ENCODE assay signal across 10 mouse cellular contexts in genomic region chr10:118545966-118546365, GRCm38 (mm10).
DNase-seq lines count a peak whose midpoint lies in the region; ATAC-seq lines count a peak whose summit lies in the region.
"Had no signal": no experiment of that assay in that cellular context is flagged by ENCODE, and none has a peak within 500 bp of the region (broad histone marks: within the 10 kb centered on the region; RNA-seq: fewer than 3 reads in every experiment).

No protein-coding gene starts in this region.

- no peak for ATAC-seq in neural tube, embryonic 15.5 days (ENCODE audit: low FRiP score)
- ATAC-seq in kidney, embryonic 14.5 days (ENCODE audit: low FRiP score, low TSS enrichment) = no peak

- no peaks in the 10 kb centered on the region for H3K4me1 ChIP-seq in heart, embryonic 10.5 days
- H3K4me1 ChIP-seq in neural tube, embryonic 15.5 days = no peaks in the 10 kb centered on the region
- H3K4me1 ChIP-seq in kidney, embryonic 14.5 days (ENCODE audit: control insufficient read depth, insufficient read depth, low read length) = no peaks in the 10 kb centered on the region
- H3K4me1 ChIP-seq: limb, embryonic 15.5 days; neural tube, embryonic 12.5 days had no signal

- H3K9me3 ChIP-seq in heart, embryonic 10.5 days = no peaks in the 10 kb centered on the region
- H3K9me3 ChIP-seq in neural tube, embryonic 15.5 days (replicated peaks) = no peaks in the 10 kb centered on the region
- H3K9me3 ChIP-seq in kidney, embryonic 14.5 days (ENCODE audit: control insufficient read depth, low read length) = no peaks in the 10 kb centered on the region
- H3K9me3 ChIP-seq: limb, embryonic 15.5 days; neural tube, embryonic 12.5 days had no signal

- H3K4me3 ChIP-seq in heart, embryonic 10.5 days = no peak overlapping the region
- H3K4me3 ChIP-seq in neural tube, embryonic 15.5 days (replicated peaks) = no peak overlapping the region
- H3K4me3 ChIP-seq in kidney, embryonic 14.5 days (ENCODE audit: low read length) = no peak overlapping the region
- H3K4me3 ChIP-seq: limb, embryonic 15.5 days; neural tube, embryonic 12.5 days had no signal

- peak; percentile 0 for DNase-seq in heart, embryonic 10.5 days (ENCODE audit: low spot score)
- DNase-seq in heart, adult 11 months = no peak
- peak; percentile 12 for DNase-seq in right cerebral cortex, adult 18-20 months
- no peak for DNase-seq in right cerebral cortex, postnatal 25 days
- peak; percentile 32 for DNase-seq in brain, embryonic 18.5 days (ENCODE audit: low read depth, low spot score)
- DNase-seq in retina, postnatal 7 days (ENCODE audit: low read depth, low spot score) = peak; percentile 20

- 12% methylated on average over 1 of the region's 1 CpGs for WGBS in heart, embryonic 10.5 days
- 28% methylated on average over 1 of the region's 1 CpGs for WGBS in neural tube, embryonic 15.5 days
- 6% methylated on average over 1 of the region's 1 CpGs for WGBS in kidney, embryonic 14.5 days

- no peak overlapping the region for H3K4me2 ChIP-seq in neural tube, embryonic 15.5 days
- no peak overlapping the region for H3K4me2 ChIP-seq in kidney, embryonic 14.5 days (replicated peaks; ENCODE audit: low read depth, low read length)
- H3K4me2 ChIP-seq: limb, embryonic 15.5 days; neural tube, embryonic 12.5 days had no signal

- no peak overlapping the region for H3K27ac ChIP-seq in heart, embryonic 10.5 days
- H3K27ac ChIP-seq in neural tube, embryonic 15.5 days (replicated peaks) = no peak overlapping the region
- no peak overlapping the region for H3K27ac ChIP-seq in kidney, embryonic 14.5 days (ENCODE audit: low read depth, low read length)
- H3K27ac ChIP-seq: limb, embryonic 15.5 days; neural tube, embryonic 12.5 days had no signal

- H3K27me3 ChIP-seq in heart, embryonic 10.5 days (ENCODE audit: insufficient read depth, poor library complexity, severe bottlenecking) = no peaks in the 10 kb centered on the region
- H3K27me3 ChIP-seq in neural tube, embryonic 15.5 days (replicated peaks) = no peaks in the 10 kb centered on the region
- no peaks in the 10 kb centered on the region for H3K27me3 ChIP-seq in kidney, embryonic 14.5 days (ENCODE audit: control insufficient read depth, insufficient read depth, low read length)
- H3K27me3 ChIP-seq: limb, embryonic 15.5 days; neural tube, embryonic 12.5 days had no signal

- no peak overlapping the region for H3K9ac ChIP-seq in neural tube, embryonic 15.5 days (replicated peaks)
- no peak overlapping the region for H3K9ac ChIP-seq in kidney, embryonic 14.5 days (ENCODE audit: low read depth, low read length)
- H3K9ac ChIP-seq: limb, embryonic 15.5 days; neural tube, embryonic 12.5 days had no signal

- no peaks in the 10 kb centered on the region for H3K36me3 ChIP-seq in heart, embryonic 10.5 days
- no peaks in the 10 kb centered on the region for H3K36me3 ChIP-seq in neural tube, embryonic 15.5 days
- no peaks in the 10 kb centered on the region for H3K36me3 ChIP-seq in kidney, embryonic 14.5 days (ENCODE audit: control insufficient read depth, insufficient read depth, low read length)
- H3K36me3 ChIP-seq: limb, embryonic 15.5 days; neural tube, embryonic 12.5 days had no signal

Comparison
In these comparisons a context has a peak if more than half of its experiments do, and no peak if none do; other contexts are left out.
1. DNase-seq: peak in heart, embryonic 10.5 days (single experiment), right cerebral cortex, adult 18-20 months (single experiment), brain, embryonic 18.5 days (single experiment) and retina, postnatal 7 days (single experiment); none in heart, adult 11 months (single experiment) and right cerebral cortex, postnatal 25 days (single experiment).